Mouse (Mus musculus): Measurements from ENCODE around the gene Hmgcll1.

DNA sequence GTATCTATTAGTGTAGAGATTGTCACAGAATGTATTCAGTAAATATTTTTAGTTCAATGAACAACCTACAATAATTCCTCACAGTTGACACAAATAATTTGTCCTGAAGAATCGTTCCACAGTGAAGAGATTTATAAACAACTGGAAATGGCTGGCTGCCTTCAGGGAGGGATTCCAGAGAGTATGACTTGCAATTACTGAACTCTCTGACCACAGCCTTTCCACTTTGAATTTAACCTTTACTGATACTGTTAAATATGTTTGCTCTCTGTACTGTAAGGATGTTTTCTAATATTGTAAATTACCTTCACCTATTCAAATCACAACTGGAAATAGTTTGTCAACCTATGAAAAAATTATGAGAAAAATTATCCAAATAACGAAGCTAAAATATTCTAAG lies 76.9 kb downstream of the Hmgcll1 start:
- TF ChIP-seq POLR2A (IDR thresholded peaks at IDR 0.05; ENCODE audit: insufficient read depth, low read depth, low read length) (no peak), EP300 (IDR thresholded peaks at IDR 0.05; ENCODE audit: insufficient read depth, low read depth, low read length) (no peak)
